16 mouse cellular contexts compared by ENCODE assay signal in genomic region chr1:147996591-147996990, GRCm38 (mm10).
"Had no signal": no experiment of that assay in that cellular context is flagged by ENCODE, and none has a peak within 500 bp of the region (broad histone marks: within the 10 kb centered on the region; RNA-seq: fewer than 3 reads in every experiment).

No protein-coding gene starts in this region.

- H3K27ac ChIP-seq: limb, embryonic 12.5 days; limb, embryonic 15.5 days; liver, embryonic 14.5 days; macrophage; midbrain, embryonic 13.5 days had no signal

- H3K9ac ChIP-seq: limb, embryonic 12.5 days; limb, embryonic 15.5 days; liver, embryonic 14.5 days; liver, postnatal 0 days; lung, embryonic 14.5 days; midbrain, embryonic 13.5 days had no signal

- H3K4me3 ChIP-seq: limb, embryonic 12.5 days; limb, embryonic 15.5 days; midbrain, embryonic 13.5 days had no signal

- H3K27me3 ChIP-seq: limb, embryonic 12.5 days; limb, embryonic 15.5 days; midbrain, embryonic 13.5 days had no signal

- H3K4me2 ChIP-seq: limb, embryonic 12.5 days; limb, embryonic 15.5 days; liver, embryonic 11.5 days; lung, embryonic 14.5 days; midbrain, embryonic 13.5 days had no signal

- H3K36me3 ChIP-seq: limb, embryonic 12.5 days; limb, embryonic 15.5 days; midbrain, embryonic 13.5 days had no signal

- H3K4me1 ChIP-seq: limb, embryonic 12.5 days; limb, embryonic 15.5 days; midbrain, embryonic 13.5 days had no signal

- H3K9me3 ChIP-seq: limb, embryonic 12.5 days; limb, embryonic 15.5 days; midbrain, embryonic 13.5 days had no signal

- DNase-seq: kidney, postnatal 14 days; kidney, postnatal 4 days; left cerebral cortex, postnatal 4 days; liver, postnatal 0 days; lung, embryonic 14.5 days; thymus, adult 2 months; thymus, postnatal 14 days; thymus, postnatal 4 days had no signal

- ATAC-seq: liver, postnatal 0 days; lung, postnatal 0 days; midbrain, embryonic 13.5 days; midbrain, embryonic 16.5 days had no signal
